Mouse (Mus musculus) olfactory bulb, adult 2 months (tissue): ENCODE measurements around the gene Tspan9.

Source experiments
- CTCF ChIP-seq: fragments of 200-500 bp; IDR thresholded peaks from 2 replicates; pipeline ENCODE4 v1.5.1; 2012; ENCODE audit warnings: low read depth, mild to moderate bottlenecking, low read length, moderate library complexity; ENCODE audit not compliant: insufficient read depth
- POLR2A ChIP-seq: fragments of 200-500 bp; IDR thresholded peaks from 2 replicates; pipeline ENCODE4 v1.6.1; 2012; ENCODE audit warnings: mild to moderate bottlenecking, low read depth, low read length, moderate library complexity; ENCODE audit not compliant: insufficient read depth

- TF ChIP-seq POLR2A = no peak
- no peak for TF ChIP-seq CTCF
Observed at GRCm38 (mm10) chr6:128122127-128122526, 21.3 kb downstream of the Tspan9 start.
